Mouse (Mus musculus): ENCODE measurements around the gene Mapk8. TPM values are rescaled to one million over a fixed set of nuclear protein-coding genes. Genes with fewer than 3 reads are reported as not detected.

Mapk8 gene
- 7.0 and 24.6 TPM in 2 replicates for polyA plus RNA-seq (2012; rRNA removed)

GRCm38 (mm10) chr14:33447027-33447569 is at the start of gene Mapk8:
Gene Mapk8, minus strand, starts transcription at chr14:33447158.

GRCm38 (mm10) chr14:33471331-33471730 is 24.4 kb upstream of the Mapk8 start, which contains the start of gene Frmpd2:
Gene Frmpd2, plus strand, starts transcription at chr14:33471696.

Other genes with a start within 250 kb of the Mapk8 start
- gene Arhgap22, start 233.1 kb downstream of the Mapk8 start, polyA plus RNA-seq (2012; rRNA removed): 21.6 and 21.9 TPM in 2 replicates
- gene Frmpd2, start 24.5 kb upstream of the Mapk8 start, polyA plus RNA-seq (2012; rRNA removed): 1.4 and 2.8 TPM in 2 replicates
- gene Ptpn20, start 142.0 kb upstream of the Mapk8 start, polyA plus RNA-seq (2012; rRNA removed): 0.03 TPM in 1 of 2 replicates, not detected in the other

Data from ovary, adult 2 months (tissue).